Mouse (Mus musculus): ENCODE results near the gene Oard1.
A peak's percentile ranks its signal among the peaks of the same experiment; 100 is the strongest.

The Oard1 gene

GRCm38 (mm10) chr17:48408526-48409291 is 1.1 kb upstream of the Oard1 start:
- DNase-seq, result peak; percentile 69

DNA sequence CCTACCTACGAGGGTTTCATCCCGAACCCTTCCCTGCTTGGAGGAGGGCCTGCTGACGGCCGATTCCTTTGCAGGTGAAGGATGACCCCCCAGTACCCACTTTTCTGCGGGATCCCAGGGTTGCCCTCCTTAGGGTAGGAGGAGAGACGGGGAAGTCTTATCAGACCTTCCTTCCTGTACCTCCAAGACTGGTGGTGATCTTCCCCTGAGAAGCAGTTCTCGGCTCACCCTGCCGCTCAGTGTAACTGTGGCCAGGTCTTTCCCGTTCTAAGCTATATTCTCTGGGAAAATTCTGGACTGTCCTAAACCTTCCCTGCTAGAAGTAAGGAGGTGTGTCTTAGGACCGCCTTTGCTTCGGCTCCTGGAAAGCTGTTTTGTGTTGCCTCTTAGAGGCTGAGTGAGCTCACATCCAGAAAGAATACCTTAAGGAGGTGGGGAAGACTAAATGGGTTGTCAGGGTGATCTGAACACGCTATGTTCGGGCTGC is 528 bp downstream of the Oard1 start:
- DNase-seq, result no peak

- DNase-seq, result no peak
These were observed 1.4 kb downstream of the Oard1 start for GRCm38 (mm10) chr17:48411241-48411640.

DNA sequence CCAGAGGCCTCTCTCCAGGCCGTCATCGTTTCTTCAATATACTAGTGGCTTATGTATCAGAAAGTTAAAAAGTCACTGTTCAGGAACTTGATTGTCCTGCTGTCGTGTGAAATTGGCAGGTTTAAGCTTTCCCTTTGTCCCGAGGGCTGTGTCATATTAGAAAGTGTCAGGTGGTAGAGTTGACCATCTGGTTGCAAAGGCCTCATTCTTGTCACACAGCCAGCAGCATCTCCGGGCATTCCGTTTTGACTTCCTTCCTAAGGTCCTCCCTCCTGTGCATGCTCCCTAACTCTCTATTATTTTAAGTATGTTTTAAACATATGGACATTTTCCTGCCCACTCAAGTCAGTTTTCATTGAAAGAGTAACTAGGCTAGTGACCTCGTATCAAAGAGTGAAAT is 6.2 kb downstream of the Oard1 start:
- DNase-seq, result no peak

- peak; percentile 85 for DNase-seq
These were observed 6.8 kb downstream of the Oard1 start for GRCm38 (mm10) chr17:48416425-48417195.

- no peak for DNase-seq
These were observed 7.7 kb downstream of the Oard1 start for GRCm38 (mm10) chr17:48417521-48417920.

- DNase-seq, result no peak
These were observed 8.4 kb downstream of the Oard1 start for GRCm38 (mm10) chr17:48418174-48418573.

GRCm38 (mm10) chr17:48418781-48419180 is 9.0 kb downstream of the Oard1 start:
- DNase-seq, result no peak

DNA sequence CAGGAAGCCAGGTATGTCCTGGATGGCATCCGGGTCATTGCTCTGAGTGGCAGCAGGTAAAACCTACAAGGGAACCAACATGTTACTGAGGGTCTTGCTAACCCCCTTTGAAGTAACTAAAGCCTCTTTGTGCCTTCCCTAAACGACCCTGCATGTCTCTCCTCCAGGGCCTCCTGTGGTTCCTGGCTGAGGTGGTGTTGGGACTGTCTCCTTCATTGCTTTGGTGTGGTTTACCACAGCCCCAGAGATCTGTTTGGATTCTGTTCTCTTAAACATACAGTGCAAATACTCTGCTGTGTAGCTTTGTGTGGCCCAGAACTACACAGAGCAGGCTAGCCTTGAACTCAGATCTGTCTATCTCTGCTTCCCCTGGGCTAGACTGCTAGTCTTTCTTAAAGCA is 9.8 kb downstream of the Oard1 start:
- no peak for DNase-seq

GRCm38 (mm10) chr17:48424237-48424636 is 14.4 kb downstream of the Oard1 start:
- DNase-seq, result no peak

DNA sequence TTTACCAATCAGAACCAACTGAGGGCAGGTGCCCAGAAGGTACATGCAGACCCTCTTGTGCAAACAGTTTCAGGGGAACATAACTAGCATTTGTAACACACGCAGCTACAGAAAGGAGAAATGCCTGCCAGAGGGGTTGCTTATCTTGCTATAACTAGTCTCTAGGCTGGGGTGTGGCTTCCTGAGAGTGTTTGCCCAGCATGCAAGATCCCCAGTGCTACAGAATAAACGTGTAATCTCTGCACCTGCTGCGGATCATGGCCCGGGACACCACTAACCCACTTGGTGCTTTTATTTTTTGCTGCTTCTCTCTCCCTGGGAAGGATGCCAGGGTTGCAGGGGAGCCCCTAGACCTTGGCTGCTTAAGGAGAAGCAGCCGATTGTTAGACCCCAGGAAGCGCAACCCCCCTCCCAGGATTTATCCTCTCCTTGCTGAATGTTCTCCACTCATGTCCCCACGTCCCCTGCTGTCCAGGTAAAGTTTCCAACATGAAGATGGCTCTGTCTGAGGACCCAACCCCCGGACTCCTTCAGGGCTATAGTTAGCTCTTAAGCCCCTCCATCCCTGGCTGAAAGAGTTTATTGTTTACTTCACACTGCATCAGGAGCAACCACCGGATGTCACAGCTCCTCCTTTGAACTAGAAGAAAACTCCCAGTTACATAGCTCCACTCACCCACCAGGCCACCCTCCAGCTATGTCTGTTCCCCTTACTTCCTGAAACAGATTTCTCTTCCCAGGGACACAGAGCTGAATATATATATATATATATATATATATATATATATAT is 16.2 kb downstream of the Oard1 start:
- no peak for DNase-seq

DNA sequence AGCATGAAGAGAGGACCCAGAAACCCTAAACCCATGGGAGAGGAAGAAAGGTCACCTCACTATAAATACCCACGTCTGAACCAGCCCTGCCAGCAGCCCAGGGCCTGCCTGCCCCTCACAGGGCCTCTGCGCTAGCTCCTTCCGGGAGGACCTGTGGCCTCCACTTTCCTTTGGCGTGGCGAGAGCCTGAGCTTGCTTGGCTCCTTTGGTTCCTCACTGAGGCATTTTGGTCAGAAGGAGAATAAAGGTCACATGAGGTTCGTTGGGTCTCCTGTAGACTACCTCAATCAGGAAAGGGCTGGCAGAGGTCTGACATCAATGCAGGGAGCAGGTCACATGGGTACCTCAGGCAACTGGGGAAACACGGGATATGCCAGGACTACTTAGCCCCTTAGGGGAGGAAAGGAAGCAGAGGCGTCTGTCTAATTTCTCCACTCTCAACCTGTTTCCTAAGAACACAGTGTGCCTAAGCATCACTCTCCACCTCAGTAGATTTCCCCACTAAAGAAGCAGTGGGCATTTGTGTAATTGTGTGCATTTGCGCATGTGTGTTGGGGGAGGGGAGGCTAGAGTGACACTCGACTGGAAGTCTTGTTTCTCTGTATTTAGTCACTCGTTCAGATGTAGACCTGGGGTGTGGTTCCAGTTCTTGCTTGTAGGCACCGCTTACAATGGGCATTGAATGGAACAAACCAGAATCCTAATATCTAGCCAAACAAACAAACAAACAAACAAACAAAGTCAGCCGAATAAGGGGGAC is 17.4 kb downstream of the Oard1 start:
- no peak for DNase-seq

DNA sequence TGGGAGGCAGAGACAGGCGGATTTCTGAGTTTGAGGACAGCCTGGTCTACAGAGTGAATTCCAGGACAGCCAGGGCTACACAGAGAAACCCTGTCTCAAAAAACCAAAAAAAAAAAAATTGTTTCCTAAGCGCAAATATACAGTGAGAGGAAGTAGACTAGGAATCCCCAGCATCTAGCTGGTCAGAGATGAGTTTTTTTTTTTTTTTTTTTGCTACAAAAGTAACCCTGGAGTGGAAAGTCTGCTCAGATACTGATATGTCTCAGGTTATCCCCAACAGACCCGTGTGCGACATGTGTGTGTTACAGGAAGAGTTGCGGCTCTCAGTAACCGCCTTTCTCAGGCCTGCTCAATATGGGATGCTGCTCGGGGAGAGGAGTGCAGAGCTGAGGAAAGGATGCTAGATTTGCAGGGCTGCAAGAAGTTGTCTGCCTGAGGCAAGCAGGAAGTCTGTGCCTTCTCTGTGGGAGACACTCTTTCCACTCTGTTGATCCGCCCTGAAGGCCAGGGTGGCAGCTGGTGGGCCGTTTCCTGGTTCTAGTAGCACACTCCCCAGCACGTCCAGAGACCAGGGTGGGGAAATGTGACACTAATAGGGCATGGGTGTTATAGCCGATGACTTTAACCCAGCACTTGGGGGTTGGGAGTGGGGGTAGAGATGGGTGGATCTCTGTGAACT is 18.2 kb downstream of the Oard1 start:
- DNase-seq, result no peak

DNA sequence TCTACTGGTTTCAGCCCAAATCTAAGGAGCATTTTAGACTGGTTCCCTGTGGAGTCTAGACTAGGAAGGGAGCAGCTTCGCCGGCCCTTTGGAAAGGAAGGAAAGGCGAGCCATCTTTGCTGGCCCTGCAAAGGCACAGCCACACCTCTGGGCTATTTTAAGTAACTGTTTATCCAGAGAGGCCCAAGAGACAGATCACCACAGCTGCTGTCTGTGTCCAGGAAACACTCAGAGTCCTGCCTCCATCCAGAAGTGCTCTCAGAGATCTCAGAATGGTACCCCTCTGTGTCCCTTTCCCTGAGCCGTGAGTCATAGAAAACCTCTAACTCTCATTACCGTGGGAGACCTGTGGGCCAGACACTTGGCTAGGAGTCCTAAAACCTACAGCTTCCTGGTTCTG is 20.6 kb downstream of the Oard1 start:
- DNase-seq, result no peak

DNA sequence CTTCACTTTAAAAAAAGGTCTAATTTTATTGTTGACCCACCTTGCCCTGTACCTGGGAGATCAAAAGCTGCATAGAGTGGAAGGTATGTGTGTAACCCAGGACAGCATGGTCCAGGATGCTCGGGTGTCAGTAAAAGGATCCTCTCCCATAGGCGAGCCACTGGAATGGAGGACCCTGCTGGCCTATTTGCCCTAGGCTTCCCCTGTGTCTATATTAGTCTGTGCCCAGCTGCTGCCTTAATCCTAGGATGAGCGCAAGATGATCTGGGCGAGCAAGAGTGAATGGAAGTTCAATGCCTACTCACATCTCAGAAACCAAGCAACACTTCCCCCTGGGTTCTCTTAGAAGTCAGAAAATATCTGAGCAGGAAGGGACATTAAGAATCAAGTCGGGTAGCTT is 21.2 kb downstream of the Oard1 start:
- DNase-seq, result no peak

DNA sequence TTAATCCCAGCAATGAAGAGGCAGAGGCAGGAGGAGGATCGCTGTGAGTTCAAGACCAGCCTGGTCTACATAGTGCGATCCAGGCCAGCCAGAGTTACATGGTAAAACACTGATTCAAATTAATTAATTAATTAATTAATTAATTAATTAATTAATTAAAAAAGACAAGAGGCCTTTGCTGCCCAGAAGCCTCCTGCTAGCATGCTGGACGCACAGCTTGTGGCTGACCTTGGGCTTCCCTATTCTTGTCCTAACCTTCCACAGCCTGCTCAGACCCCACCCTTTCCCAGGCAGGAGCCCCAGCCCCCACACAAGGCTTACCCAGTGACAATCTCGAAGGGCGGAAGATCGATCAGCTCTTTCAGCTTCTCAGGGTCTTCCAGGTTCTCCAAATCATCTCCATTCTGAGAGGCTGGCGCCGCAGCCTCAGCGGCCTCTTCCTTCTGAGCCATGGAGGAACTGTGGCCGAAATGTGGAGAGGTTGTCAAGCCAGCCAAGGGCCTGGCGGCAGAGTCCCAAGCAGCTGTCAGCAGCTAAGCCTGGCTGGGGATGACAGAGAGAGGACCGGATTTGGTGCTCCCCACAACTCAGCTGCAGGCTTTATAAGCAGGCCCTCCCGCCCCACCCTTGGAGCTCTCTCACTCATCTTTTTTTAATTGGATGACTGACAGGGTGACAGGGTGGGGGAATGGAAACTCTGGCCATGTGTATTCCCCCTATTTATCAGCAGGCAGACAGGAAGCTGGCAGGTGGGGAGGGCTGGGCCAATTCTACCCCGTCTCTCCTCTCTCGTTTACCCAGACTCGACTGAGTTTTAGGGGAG is 22.6 kb downstream of the Oard1 start, which contains the start of gene Apobec2:
Apobec2 (minus strand) TSS at position 773 of the 823 bp plus-strand sequence.
- DNase-seq, result no peak

DNA sequence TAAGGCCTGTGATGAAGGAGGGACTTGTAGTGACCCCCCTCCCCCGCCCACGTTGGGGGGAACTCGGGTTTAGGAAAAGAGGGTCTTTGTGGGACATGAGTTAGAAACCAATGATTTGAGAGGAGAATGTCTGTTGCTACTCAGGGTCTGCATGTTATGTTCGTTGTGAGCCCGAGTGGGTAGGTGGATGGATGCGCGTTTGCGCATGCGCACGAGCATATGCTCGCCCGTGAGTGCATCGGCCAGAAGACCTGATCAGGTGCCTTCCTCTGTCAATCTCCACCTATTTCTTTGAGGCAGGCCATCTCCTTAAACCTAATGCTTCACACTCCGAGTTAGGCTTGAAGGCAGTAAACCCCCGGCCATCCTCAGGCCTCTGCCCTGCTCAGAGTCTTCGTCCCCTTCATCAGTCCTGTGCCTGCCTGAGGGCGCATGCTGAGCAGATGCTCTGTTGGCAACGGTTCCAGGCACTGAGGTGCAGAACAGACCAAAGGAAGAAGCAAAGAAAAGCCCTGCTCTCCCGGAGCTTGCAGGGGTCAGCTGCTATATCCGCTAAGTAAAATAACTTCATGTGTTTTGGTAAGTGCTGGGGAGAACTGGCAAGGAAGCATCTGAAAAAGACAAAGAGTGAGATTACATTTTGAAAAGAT is 23.3 kb downstream of the Oard1 start:
- peak; percentile 10 for DNase-seq

- DNase-seq, result no peak
These were observed 24.0 kb downstream of the Oard1 start for GRCm38 (mm10) chr17:48433689-48434330.

DNA sequence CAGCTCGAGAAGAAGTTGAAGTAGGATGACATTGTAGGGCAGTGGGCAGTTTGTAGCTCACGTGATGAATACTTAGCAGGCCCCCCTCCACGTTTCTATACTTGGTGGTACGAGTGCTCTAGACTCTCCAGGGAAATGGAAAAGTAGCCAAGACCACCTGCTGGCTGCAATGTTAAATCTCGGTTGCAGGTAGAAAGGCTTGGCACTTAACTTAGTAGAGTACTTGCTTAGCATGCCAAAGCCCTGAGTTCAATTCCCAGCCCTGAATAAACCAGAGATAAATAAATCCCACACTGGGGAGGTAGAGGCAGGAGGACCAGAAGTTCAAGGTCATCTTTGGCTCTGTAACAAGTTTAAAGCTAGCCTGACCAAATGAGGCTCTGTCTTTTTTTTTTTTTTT is 24.7 kb downstream of the Oard1 start:
- no peak for DNase-seq

- DNase-seq, result no peak
These were observed 26.7 kb downstream of the Oard1 start for GRCm38 (mm10) chr17:48436487-48436886.

Data from right cerebral cortex, postnatal 4 days (tissue).